Mouse (Mus musculus): Measurements from ENCODE around the gene Akr1a1. TPM values are rescaled to one million over a fixed set of nuclear protein-coding genes. Genes with fewer than 3 reads are reported as not detected.

The Akr1a1 gene
- polyA plus RNA-seq (2017; shearing (Covaris generic)): 361 TPM

GRCm38 (mm10) chr4:116650924-116651796, at the start of gene Akr1a1:
Akr1a1 (minus strand) TSS chr4:116651680.

DNA sequence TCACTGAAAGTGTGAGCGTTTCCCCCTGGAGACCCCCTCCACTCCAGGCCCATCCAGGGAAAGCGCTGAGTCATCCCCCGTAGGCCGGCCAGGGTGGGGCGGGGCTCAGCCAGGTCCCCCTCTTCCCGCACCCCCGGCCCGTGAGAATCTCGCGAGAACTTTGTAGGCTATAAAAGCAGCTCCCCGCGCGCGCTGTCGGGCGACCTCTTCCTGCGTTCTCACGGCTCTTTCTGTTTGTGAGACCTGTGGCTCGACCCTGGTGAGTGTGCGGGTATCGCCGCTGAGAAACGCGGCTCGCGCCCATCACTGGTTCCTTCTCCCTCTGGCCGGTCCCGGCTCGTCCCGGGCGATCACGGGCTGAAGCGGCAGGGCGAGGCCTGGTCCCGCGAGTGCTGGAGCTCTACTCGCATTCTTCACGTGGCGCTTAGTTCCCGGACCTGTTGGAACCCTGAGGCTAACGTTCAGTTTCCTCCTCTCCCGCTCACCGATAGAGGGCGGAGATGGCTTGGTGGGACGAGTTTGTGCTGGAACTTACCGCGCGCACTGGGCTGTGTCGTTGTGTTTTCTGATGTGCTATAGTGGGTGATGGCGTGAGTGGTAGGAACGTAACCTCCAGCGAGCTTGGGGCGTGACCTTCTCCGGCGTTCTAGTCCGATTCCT, 34.1 kb upstream of the Akr1a1 start, which contains the start of gene Prdx1:
Gene Prdx1, plus strand, starts transcription at position 143 of the 660 bp plus-strand sequence.

GRCm38 (mm10) chr4:116627722-116628662, 23.5 kb downstream of the Akr1a1 start, which contains the start of gene Nasp:
Nasp (minus strand) TSS chr4:116627941.

DNA sequence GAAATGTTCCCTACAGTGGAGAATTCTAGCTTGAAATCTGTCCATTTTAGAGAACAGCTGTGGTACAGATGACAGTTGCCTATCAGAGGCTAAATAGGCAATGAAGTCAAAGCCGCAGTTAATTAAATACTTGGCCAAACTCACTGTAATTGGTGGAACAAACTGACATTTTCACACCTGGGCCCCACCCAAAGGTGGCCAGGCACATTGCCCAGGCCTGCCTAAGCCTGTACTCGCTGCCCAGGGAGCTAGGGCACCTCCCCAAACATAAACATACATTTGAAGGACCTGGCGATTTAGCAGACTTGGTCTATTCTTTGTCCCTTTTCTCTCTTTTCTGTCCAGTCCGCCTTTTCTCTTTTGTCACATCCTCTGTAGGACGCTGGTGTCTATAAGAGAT, 55.1 kb downstream of the Akr1a1 start, which contains the start of gene Ccdc17:
Gene Ccdc17, plus strand, starts transcription at position 276 of the 400 bp plus-strand sequence.

Other genes with a start within 250 kb of the Akr1a1 start
- gene Mast2, start 187.5 kb downstream of the Akr1a1 start, polyA plus RNA-seq (2017; shearing (Covaris generic)): 3.1 TPM
- 17.8 TPM for gene Ipp, start 144.1 kb downstream of the Akr1a1 start, polyA plus RNA-seq (2017; shearing (Covaris generic))
- 30.3 TPM for gene Tmem69, start 95.7 kb downstream of the Akr1a1 start, polyA plus RNA-seq (2017; shearing (Covaris generic))
- 48.2 TPM for gene Gpbp1l1, start 94.0 kb downstream of the Akr1a1 start, polyA plus RNA-seq (2017; shearing (Covaris generic))
- gene Ccdc17, start 55.0 kb downstream of the Akr1a1 start, polyA plus RNA-seq (2017; shearing (Covaris generic)): 15.1 TPM
- 47.8 TPM for gene Nasp, start 23.7 kb downstream of the Akr1a1 start, polyA plus RNA-seq (2017; shearing (Covaris generic))
- 665 TPM for gene Prdx1, start 33.9 kb upstream of the Akr1a1 start, polyA plus RNA-seq (2017; shearing (Covaris generic))
- gene Mmachc, start 56.7 kb upstream of the Akr1a1 start, polyA plus RNA-seq (2017; shearing (Covaris generic)): 9.6 TPM
- 21.5 TPM for gene Ccdc163, start 56.8 kb upstream of the Akr1a1 start, polyA plus RNA-seq (2017; shearing (Covaris generic))
- 7.8 TPM for gene Tesk2, start 69.3 kb upstream of the Akr1a1 start, polyA plus RNA-seq (2017; shearing (Covaris generic))
- gene Toe1, start 156.0 kb upstream of the Akr1a1 start, polyA plus RNA-seq (2017; shearing (Covaris generic)): 41.8 TPM
- gene Mutyh, start 156.0 kb upstream of the Akr1a1 start, polyA plus RNA-seq (2017; shearing (Covaris generic)): 11.0 TPM
- gene Hpdl, start 170.0 kb upstream of the Akr1a1 start, polyA plus RNA-seq (2017; shearing (Covaris generic)): 0.71 TPM
- 0.05 TPM for gene Zswim5, start 225.7 kb upstream of the Akr1a1 start, polyA plus RNA-seq (2017; shearing (Covaris generic))